Mouse (Mus musculus) hindbrain, embryonic 11.5 days (tissue): Measurements from ENCODE around the gene AA986860. TPM values are rescaled to one million over a fixed set of nuclear protein-coding genes. Genes with fewer than 3 reads are reported as not detected.

Source experiments
- ATAC-seq: fragments of 200-750 bp; cut with Nextera tagmentation; 2 replicates; pipeline ENCODE4 v1.8.0; 2017; ENCODE audit warnings: mild to moderate bottlenecking, moderate TSS enrichment, moderate library complexity; ENCODE audit not compliant: low FRiP score
- DNase-seq: peaks from one replicate; pipeline ENCODE4 v3.0.0-alpha.2; 2015; ENCODE audit warnings: low spot score
- H3K27ac ChIP-seq: fragments of 300-500 bp; sonication (generic); 2 replicates; pipeline ENCODE4 v1.5.1; 2014; ENCODE audit warnings: mild to moderate bottlenecking, low read depth, low read length
- H3K27me3 ChIP-seq: fragments of 300-500 bp; sonication (generic); 2 replicates; pipeline ENCODE4 v1.6.1; 2014; ENCODE audit warnings: mild to moderate bottlenecking, low read length, moderate library complexity, mixed read lengths; ENCODE audit not compliant: control insufficient read depth, insufficient read depth
- H3K36me3 ChIP-seq: fragments of 300-500 bp; sonication (generic); 2 replicates; pipeline ENCODE4 v1.6.1; 2014; ENCODE audit warnings: mild to moderate bottlenecking, low read length, moderate library complexity, mixed read lengths; ENCODE audit not compliant: control insufficient read depth, insufficient read depth
- H3K4me1 ChIP-seq: fragments of 300-500 bp; sonication (generic); replicated peaks from 2 replicates; pipeline ENCODE4 v1.6.1; 2014; ENCODE audit warnings: low read length, mixed read lengths; ENCODE audit not compliant: control insufficient read depth, insufficient read depth
- H3K4me2 ChIP-seq: fragments of 300-500 bp; sonication (generic); replicated peaks from 2 replicates; pipeline ENCODE4 v1.6.1; 2014; ENCODE audit warnings: mild to moderate bottlenecking, low read depth, low read length
- H3K4me3 ChIP-seq: fragments of 300-500 bp; sonication (generic); 2 replicates; pipeline ENCODE4 v1.5.1; 2014; ENCODE audit warnings: low read depth, low read length
- H3K9ac ChIP-seq: fragments of 300-500 bp; sonication (generic); 2 replicates; pipeline ENCODE4 v1.6.1; 2014; ENCODE audit warnings: low read depth, low read length
- H3K9me3 ChIP-seq: fragments of 300-500 bp; sonication (generic); 2 replicates; pipeline ENCODE4 v1.6.1; 2016; ENCODE audit warnings: low read length; ENCODE audit not compliant: control insufficient read depth
- WGBS: fragments of 180-500 bp; shearing (Covaris S2); extraction: QIAGEN DNeasy Blood & Tissue Kit; methylation state at CpG from one replicate; pipeline ENCODE4 v1.1.7; 2014; 5-methylcytosine and 5-hydroxymethylcytosine counted together
- polyA plus RNA-seq: library from polyadenylated mRNA; unstranded; fragments of >200 nt; fragmentation: Nextera tagmentation; extraction: Ambion mirVana; gene quantifications from 2 replicates; pipeline ENCODE4 v1.2.1, GENCODE M21; 2014

AA986860 gene
- polyA plus RNA-seq, 1 experiment from 2014 or later, result 0.79 TPM

DNA sequence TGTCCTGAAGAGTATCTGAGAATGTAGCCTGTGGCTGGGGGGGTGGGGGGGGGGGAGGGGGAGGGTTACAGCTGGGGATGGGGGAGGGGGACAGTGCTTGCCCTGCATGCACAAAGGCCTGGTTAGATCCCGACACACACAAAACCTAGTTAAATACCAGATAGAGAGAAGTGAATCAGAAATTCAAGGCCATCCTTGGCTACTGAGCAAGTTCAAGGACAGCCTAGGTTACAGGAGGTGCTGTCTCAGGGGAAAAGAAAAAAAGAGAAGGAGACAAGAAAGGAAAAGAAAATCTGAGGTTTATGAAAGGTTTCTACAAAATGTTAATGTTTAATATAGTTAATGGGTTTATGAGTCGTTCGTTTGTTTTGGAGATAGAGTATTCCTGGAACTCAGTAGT, 7.9 kb downstream of the AA986860 start:
- Histone ChIP-seq H3K36me3 (no peaks in the 10 kb centered on the region), H3K4me3 (no peak overlapping the region), H3K4me1 (no peaks in the 10 kb centered on the region), H3K27ac (no peak overlapping the region), H3K4me2 (no peak overlapping the region), H3K27me3 (no peaks in the 10 kb centered on the region), H3K9me3 (no peaks in the 10 kb centered on the region), H3K9ac (no peak overlapping the region)
- ATAC-seq (no peak), DNase-seq (no peak)
- 78% methylated on average over 3 of the region's 3 CpGs for WGBS

- WGBS, result 69% methylated on average over 4 of the region's 4 CpGs
- DNase-seq (no peak), ATAC-seq (no peak)
- Histone ChIP-seq H3K9me3 (no peaks in the 10 kb centered on the region), H3K27me3 (no peaks in the 10 kb centered on the region), H3K9ac (no peak overlapping the region), H3K27ac (no peak overlapping the region), H3K36me3 (no peaks in the 10 kb centered on the region), H3K4me2 (no peak overlapping the region), H3K4me1 (no peaks in the 10 kb centered on the region), H3K4me3 (no peak overlapping the region)
Observed at GRCm38 (mm10) chr1:130740227-130740648, 8.5 kb downstream of the AA986860 start.

DNA sequence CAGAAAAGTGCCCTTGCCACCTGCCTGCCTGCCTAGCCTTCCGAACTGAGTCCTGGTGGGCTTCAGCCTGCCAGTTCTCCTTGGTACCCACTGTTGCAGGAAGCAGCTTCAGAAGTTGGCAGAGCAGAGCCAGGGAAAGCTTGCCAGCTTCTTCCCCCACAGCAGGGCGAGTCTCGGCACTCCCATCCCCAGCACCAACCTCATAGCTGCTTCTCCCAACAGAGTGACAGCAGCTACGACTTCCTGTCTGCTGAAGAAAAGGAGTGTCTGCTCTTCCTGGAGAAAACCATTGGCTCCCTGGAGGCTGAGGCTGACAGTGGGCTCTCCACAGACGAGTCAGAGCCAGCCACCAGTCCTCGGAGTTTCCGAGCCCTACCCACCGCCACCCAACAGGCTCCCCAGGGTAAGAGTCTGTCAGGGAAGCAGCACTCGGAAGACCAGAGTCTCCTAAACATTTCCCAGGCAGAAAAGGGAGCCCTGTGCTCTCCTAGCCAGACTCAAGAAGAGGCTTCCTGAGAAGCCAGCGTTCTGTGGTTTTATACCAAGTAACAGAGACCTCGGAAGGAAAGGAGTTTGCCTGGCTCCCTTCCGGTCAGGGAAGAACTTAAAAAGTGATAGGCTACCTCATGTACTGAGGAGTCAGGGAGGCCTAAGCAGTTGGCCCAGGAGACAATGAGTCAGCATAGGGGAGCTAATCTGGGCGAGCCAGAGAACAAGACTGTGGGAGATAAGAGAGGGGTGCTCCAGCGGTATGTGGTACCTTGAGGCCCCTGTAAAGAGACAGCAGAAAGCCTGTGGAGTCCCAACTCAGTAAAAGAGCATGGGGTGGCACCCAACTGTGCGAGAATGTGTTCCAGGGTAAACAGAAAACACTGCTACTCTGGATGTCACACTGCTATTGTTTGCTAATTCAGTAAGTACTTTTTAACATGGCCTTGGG, 9.3 kb downstream of the AA986860 start:
- Histone ChIP-seq H3K4me1 (no peaks in the 10 kb centered on the region), H3K4me2 (no peak overlapping the region; the same call in 1 of the 2 replicates), H3K4me3 (no peak overlapping the region), H3K27me3 (no peaks in the 10 kb centered on the region), H3K36me3 (no peaks in the 10 kb centered on the region), H3K27ac (peak overlapping the region; percentile 24; the same call in 1 of the 2 replicates), H3K9me3 (no peaks in the 10 kb centered on the region), H3K9ac (no peak overlapping the region)
- WGBS, result 50% methylated on average over 15 of the region's 15 CpGs
- ATAC-seq (peak; percentile 67; the same call in 1 of the 2 replicates), DNase-seq (no peak)

GRCm38 (mm10) chr1:130742201-130742600, 10.4 kb downstream of the AA986860 start:
- no peaks in the 10 kb centered on the region for H3K4me1 ChIP-seq
- no peak overlapping the region for H3K27ac ChIP-seq
- H3K9me3 ChIP-seq, result no peaks in the 10 kb centered on the region
- no peak overlapping the region for H3K4me3 ChIP-seq
- no peaks in the 10 kb centered on the region for H3K27me3 ChIP-seq
- H3K4me2 ChIP-seq, result no peak overlapping the region
- no peak for ATAC-seq
- no peak overlapping the region for H3K9ac ChIP-seq
- H3K36me3 ChIP-seq, result no peaks in the 10 kb centered on the region
- WGBS, result 87% methylated on average over 7 of the region's 7 CpGs
- no peak for DNase-seq

- Histone ChIP-seq H3K27ac (no peak overlapping the region), H3K4me2 (no peak overlapping the region)
Observed at GRCm38 (mm10) chr1:130743775-130744174, 12.0 kb downstream of the AA986860 start.

GRCm38 (mm10) chr1:130744217-130744616, 12.4 kb downstream of the AA986860 start:
- H3K27me3 ChIP-seq, result no peaks in the 10 kb centered on the region
- DNase-seq, result no peak

More at GRCm38 (mm10) chr1:130743775-130744174, 12.0 kb downstream of the AA986860 start:
- DNase-seq, result no peak
- Histone ChIP-seq H3K9ac (no peak overlapping the region), H3K27me3 (no peaks in the 10 kb centered on the region), H3K4me3 (no peak overlapping the region), H3K36me3 (no peaks in the 10 kb centered on the region), H3K4me1 (no peaks in the 10 kb centered on the region), H3K9me3 (no peaks in the 10 kb centered on the region)
- no peak for ATAC-seq
- whole genome bisulfite sequencing, result 100% methylated on average over 1 of the region's 1 CpGs

DNA sequence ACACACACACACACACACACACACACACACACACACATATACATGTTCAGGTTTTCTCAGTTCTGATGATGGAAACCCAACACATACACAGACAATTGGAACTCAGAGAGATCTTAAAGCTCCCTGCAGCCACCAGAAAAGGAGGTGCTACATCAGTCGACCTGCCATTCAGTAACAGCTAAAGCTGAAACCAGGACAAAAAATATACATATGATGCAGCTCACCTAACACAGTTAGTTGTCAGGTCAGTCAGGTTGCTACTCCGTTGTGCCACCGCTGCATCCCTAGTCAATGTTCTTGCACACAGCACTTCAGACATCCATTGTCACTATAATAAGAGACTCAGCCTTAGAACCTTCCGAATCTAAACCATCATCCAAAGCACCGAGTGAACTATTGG, 13.2 kb downstream of the AA986860 start:
- Histone ChIP-seq H3K4me3 (no peak overlapping the region), H3K36me3 (no peaks in the 10 kb centered on the region), H3K27me3 (no peaks in the 10 kb centered on the region), H3K4me2 (no peak overlapping the region), H3K4me1 (no peaks in the 10 kb centered on the region), H3K27ac (no peak overlapping the region), H3K9me3 (no peaks in the 10 kb centered on the region), H3K9ac (no peak overlapping the region)
- ATAC-seq (no peak), DNase-seq (no peak)
- WGBS, result 94% methylated on average over 5 of the region's 5 CpGs

More at GRCm38 (mm10) chr1:130744217-130744616, 12.4 kb downstream of the AA986860 start:
- H3K4me3 ChIP-seq, result no peak overlapping the region
- no peak for ATAC-seq
- H3K27ac ChIP-seq, result no peak overlapping the region
- H3K9me3 ChIP-seq, result no peaks in the 10 kb centered on the region
- no peak overlapping the region for H3K4me2 ChIP-seq
- H3K9ac ChIP-seq, result no peak overlapping the region
- 81% methylated on average over 2 of the region's 2 CpGs for WGBS
- no peaks in the 10 kb centered on the region for H3K4me1 ChIP-seq
- no peaks in the 10 kb centered on the region for H3K36me3 ChIP-seq

DNA sequence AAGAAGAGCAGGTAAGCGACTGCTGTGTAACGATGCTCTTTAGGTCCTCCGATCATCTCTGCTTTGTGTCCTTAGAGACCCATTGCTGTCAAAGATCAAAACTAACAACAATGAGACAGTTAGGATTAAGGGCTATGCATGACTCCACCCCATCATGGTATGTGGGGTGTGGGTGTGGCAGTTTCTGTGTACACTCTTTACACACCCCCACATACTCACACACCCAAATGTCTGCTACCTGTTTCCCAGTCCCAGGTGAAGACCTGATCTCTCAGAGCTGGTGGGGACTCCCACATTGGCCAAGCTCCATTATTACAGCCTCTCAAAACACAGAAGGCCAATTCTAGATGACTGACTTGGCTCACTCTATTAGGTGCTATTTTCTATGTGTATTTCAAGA, 13.8 kb downstream of the AA986860 start:
- no peak overlapping the region for H3K9ac ChIP-seq
- H3K4me1 ChIP-seq, result no peaks in the 10 kb centered on the region
- H3K4me3 ChIP-seq, result no peak overlapping the region
- no peaks in the 10 kb centered on the region for H3K9me3 ChIP-seq
- no peaks in the 10 kb centered on the region for H3K27me3 ChIP-seq
- WGBS, result 93% methylated on average over 3 of the region's 3 CpGs
- H3K36me3 ChIP-seq, result no peaks in the 10 kb centered on the region
- H3K27ac ChIP-seq, result no peak overlapping the region
- H3K4me2 ChIP-seq, result no peak overlapping the region
- no peak for ATAC-seq
- DNase-seq, result no peak

GRCm38 (mm10) chr1:130746819-130747218, 15.0 kb downstream of the AA986860 start:
- no peak for DNase-seq
- no peaks in the 10 kb centered on the region for H3K36me3 ChIP-seq
- no peaks in the 10 kb centered on the region for H3K4me1 ChIP-seq
- no peak overlapping the region for H3K4me2 ChIP-seq
- no peaks in the 10 kb centered on the region for H3K27me3 ChIP-seq
- H3K4me3 ChIP-seq, result no peak overlapping the region
- H3K9me3 ChIP-seq, result no peaks in the 10 kb centered on the region
- H3K27ac ChIP-seq, result no peak overlapping the region
- no peak for ATAC-seq
- no peak overlapping the region for H3K9ac ChIP-seq
- WGBS, result 77% methylated on average over 3 of the region's 3 CpGs
